7 mouse cellular contexts compared by ENCODE assay signal in the genomic region with DNA sequence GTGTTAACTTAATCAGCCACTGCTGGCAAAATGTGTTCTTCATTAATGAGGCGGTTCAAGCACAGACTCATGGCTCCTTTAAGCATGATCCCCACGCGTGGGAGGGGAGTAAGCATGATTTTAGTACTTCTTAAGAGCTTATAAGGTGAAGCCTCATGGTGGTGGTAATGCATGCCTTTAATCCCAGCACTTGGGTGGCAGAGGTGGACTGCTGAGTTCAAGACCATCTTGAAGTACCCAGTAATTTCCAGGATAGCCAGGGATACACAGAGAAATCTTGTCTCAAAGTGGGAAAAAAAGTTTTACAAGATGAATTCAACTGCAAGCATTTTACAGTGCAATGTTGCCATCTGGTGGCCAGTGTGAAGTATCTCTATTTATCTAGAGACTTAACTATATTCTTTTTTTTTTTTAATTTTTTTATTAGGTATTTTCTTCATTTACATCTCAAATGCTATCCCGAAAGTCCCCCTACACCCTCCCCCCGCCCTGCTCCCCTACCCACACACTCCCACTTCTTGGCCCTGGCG.
DNase-seq lines count a peak whose midpoint lies in the region; ATAC-seq and TF ChIP-seq lines count a peak whose summit lies in the region.

No protein-coding gene starts in this region.

- no peak overlapping the region for H3K4me2 ChIP-seq in lung, postnatal 0 days (replicated peaks; ENCODE audit: low read depth, low read length)

- no peak for TF ChIP-seq EP300 in MEL (IDR thresholded peaks at IDR 0.05; ENCODE audit: low read depth in 1 of 2, low read length in 2 of 2)
- peak; percentile 18; the same call in 1 of the 2 replicates for TF ChIP-seq EP300 in lung, postnatal 0 days (IDR thresholded peaks at IDR 0.05)

- no peaks in the 10 kb centered on the region for H3K4me1 ChIP-seq in MEL (ENCODE audit: control insufficient read depth in 1 of 2, insufficient read depth in 2 of 2, low read length in 2 of 2)
- H3K4me1 ChIP-seq in lung, postnatal 0 days (ENCODE audit: insufficient read depth, low read depth, low read length), result no peaks in the 10 kb centered on the region

- 40% methylated on average over 6 of the region's 6 CpGs for WGBS in lung, postnatal 0 days

- peak; percentile 52 to 64 for DNase-seq in left cerebral cortex, adult 18-20 months (ENCODE audit: low spot score in 2 of 2)
- no peak for DNase-seq in left cerebral cortex, adult 11 months (ENCODE audit: low spot score)
- peak; percentile 68 for DNase-seq in MEL (ENCODE audit: low read depth, low spot score)
- DNase-seq in brain, adult 2 months (ENCODE audit: low read depth, low spot score), result peak; percentile 78
- peak; percentile 89 for DNase-seq in lung, postnatal 0 days (ENCODE audit: low spot score)
- DNase-seq in yolk sac, embryonic 10.5 days (ENCODE audit: low spot score), result peak; percentile 34

- no peak overlapping the region for H3K4me3 ChIP-seq in MEL (ENCODE audit: control insufficient read depth in 1 of 2, insufficient read depth in 1 of 2, low read depth in 2 of 2, low read length in 2 of 2)
- no peak overlapping the region for H3K4me3 ChIP-seq in lung, postnatal 0 days (ENCODE audit: low read depth, low read length)

- no peaks in the 10 kb centered on the region for H3K27me3 ChIP-seq in MEL (ENCODE audit: control insufficient read depth in 1 of 2, insufficient read depth in 2 of 2, low read length in 2 of 2)
- H3K27me3 ChIP-seq in lung, postnatal 0 days (replicated peaks; ENCODE audit: insufficient read depth, low read length), result no peaks in the 10 kb centered on the region

- H3K9me3 ChIP-seq in MEL (replicated peaks; ENCODE audit: insufficient read depth, low read length), result no peaks in the 10 kb centered on the region
- H3K9me3 ChIP-seq in lung, postnatal 0 days (ENCODE audit: low read length), result no peaks in the 10 kb centered on the region

- peak; percentile 62; the same call in 1 of the 2 replicates for ATAC-seq in granulocyte monocyte progenitor cell, adult 5-6 weeks (replicated peaks; ENCODE audit: poor library complexity, severe bottlenecking)
- no peak for ATAC-seq in lung, postnatal 0 days

- peak; percentile 84 for TF ChIP-seq RAD21 in MEL (IDR thresholded peaks at IDR 0.05; ENCODE audit: low read depth, low read length)

- H3K79me2 ChIP-seq in MEL (ENCODE audit: control insufficient read depth, insufficient read depth, low read length, poor library complexity), result no peaks in the 10 kb centered on the region

- TF ChIP-seq POLR2A in MEL (IDR thresholded peaks at IDR 0.05; ENCODE audit: control insufficient read depth in 1 of 2, insufficient read depth in 1 of 2, low read depth in 1 of 2, low read length in 2 of 2, poor library complexity in 1 of 2), result no peak

- H3K36me3 ChIP-seq in MEL (ENCODE audit: control insufficient read depth in 1 of 2, insufficient read depth in 2 of 2, low read length in 2 of 2), result no peaks in the 10 kb centered on the region
- H3K36me3 ChIP-seq in lung, postnatal 0 days (ENCODE audit: insufficient read depth, low read length), result no peaks in the 10 kb centered on the region

- no peak overlapping the region for H3K27ac ChIP-seq in MEL (ENCODE audit: control insufficient read depth, low read depth, low read length)
- H3K27ac ChIP-seq in lung, postnatal 0 days (ENCODE audit: low read length), result no peak overlapping the region

- H3K9ac ChIP-seq in MEL (ENCODE audit: control insufficient read depth, low read depth, low read length, poor library complexity, severe bottlenecking), result no peak overlapping the region
- no peak overlapping the region for H3K9ac ChIP-seq in lung, postnatal 0 days (replicated peaks; ENCODE audit: low read depth)

- peak in 2 of 3 experiments; percentile 19 to 69; a peak in 4 of 6 replicates for TF ChIP-seq CTCF in MEL (IDR thresholded peaks at IDR 0.05 in 2 of 3, conservative IDR thresholded peaks at IDR 0.05 in 1 of 3; ENCODE audit: control insufficient read depth in 1 of 3, insufficient read depth in 1 of 3, low read depth in 2 of 3, low read length in 3 of 3, poor library complexity in 1 of 3, severe bottlenecking in 1 of 3)
- TF ChIP-seq CTCF in lung, postnatal 0 days (IDR thresholded peaks at IDR 0.05), result peak; percentile 68

TF ChIP-seq in MEL, 35 proteins besides CTCF, POLR2A, EP300 and RAD21:
- TF ChIP-seq ZNF384 (IDR thresholded peaks at IDR 0.05; ENCODE audit: low read depth, low read length) (peak; percentile 80), ZC3H11A (IDR thresholded peaks at IDR 0.05; ENCODE audit: low read depth, low read length) (peak; percentile 62), NRF1 (IDR thresholded peaks at IDR 0.05; ENCODE audit: insufficient read depth, low read depth, low read length, poor library complexity, severe bottlenecking) (no peak), SMC3 (IDR thresholded peaks at IDR 0.05; ENCODE audit: low read depth, low read length) (peak; percentile 73), MEF2A (IDR thresholded peaks at IDR 0.05; ENCODE audit: extremely low read depth, insufficient replicate concordance, low read depth, low read length, poor library complexity, severe bottlenecking) (no peak)
